Mouse (Mus musculus): ENCODE measurements around the gene Pfkfb4.
A peak's percentile ranks its signal among the peaks of the same experiment; 100 is the strongest.

The Pfkfb4 gene

GRCm38 (mm10) chr9:109059136-109059903 is 67.7 kb downstream of the Pfkfb4 start, which contains the start of gene Trex1:
Gene Trex1, minus strand, starts transcription at chr9:109059734.
- DNase-seq: peak; percentile 100

- DNase-seq: peak; percentile 92
Measured at GRCm38 (mm10) chr9:109060184-109060897, 68.8 kb downstream of the Pfkfb4 start.

DNA sequence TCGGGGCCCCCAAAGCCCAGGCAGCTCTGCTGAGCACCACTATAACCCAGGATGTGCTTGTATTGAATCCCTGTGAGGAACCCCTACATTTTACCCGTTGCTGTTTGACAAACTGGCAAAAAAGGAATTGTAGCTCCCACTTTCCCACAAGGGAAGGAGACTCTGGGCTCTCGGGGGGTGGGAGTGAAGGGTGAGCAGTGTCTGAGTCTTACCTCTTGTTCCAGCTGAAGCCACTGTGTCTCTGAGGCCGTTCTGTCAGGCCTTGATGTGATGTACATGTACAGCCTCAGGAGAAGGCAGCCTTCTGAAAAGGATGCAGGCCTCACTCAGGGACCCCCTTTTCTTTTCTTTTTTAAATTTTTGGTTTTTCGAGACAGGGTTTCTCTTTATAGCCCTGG is 69.3 kb downstream of the Pfkfb4 start:
- DNase-seq: peak; percentile 89

GRCm38 (mm10) chr9:109068095-109068735 is 76.6 kb downstream of the Pfkfb4 start:
- no peak for DNase-seq

DNA sequence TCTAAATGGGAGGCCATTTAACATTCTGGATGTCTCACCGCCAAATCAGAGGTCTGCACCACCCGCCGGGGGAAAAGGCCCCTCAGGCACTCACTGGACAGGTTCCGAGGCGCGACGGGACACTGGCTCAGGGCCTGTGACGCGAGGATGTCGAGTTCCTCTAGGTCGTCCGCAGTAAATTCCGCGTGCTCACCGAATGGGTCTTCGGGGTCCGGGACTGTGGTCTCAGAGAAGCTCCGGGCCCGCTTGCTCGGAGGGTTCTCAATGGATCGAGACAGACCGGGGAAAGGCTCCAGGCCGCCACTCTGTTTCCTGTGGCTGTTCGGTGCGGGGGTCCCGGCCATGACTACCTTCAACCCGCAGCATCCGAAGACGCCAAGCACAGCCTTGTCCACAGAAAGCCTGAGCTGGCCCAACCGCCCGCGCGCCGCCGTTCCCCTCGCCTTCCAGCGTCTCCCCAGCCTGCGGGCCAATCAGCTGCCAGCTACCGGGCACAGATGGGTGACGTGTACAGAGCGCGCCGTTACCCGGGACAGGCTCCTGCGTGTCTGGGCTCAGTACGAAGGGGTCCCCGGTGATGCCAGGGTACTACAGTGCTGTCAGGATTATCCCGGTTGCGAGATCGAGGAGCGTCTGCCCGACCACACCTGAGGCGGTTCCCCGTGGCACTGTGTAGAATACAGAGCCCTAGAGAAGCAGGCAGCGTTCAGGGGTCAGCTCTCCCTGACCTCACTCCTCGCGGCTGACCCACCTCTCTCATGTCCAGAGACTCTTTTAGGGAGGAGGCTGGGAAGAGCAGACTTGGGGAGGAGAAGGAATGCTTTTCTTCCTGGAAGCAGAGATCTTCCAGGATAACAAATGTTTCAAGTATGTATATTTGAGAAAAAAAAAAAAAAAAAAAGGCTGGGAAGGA is 82.3 kb downstream of the Pfkfb4 start, which contains the start of gene Atrip:
Gene Atrip, minus strand, starts transcription at position 464 of the 913 bp plus-strand sequence.
- DNase-seq: peak; percentile 99

- DNase-seq: no peak
Measured at GRCm38 (mm10) chr9:109080516-109080915, 88.9 kb downstream of the Pfkfb4 start.

DNA sequence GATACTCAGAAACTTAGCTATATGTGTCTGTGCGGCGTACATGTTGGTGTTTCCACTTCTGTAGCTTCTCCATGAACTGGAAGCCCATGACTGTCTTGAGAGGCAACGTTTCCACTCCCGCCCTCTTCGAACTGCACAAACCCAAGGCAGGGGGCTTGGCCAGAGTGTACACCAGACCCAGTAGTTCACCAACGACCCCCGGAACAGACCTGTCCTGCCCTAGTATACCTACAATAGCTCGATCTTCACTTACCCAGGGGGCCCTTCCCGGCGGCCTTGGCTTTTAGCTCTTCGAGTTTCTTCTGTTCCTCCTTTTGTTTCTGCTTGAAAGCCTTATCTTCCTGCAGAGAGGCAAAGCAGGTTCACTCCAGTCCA is 90.2 kb downstream of the Pfkfb4 start:
- DNase-seq: no peak

Measured in heart, adult 11 months (tissue).